ENCODE assay signal across 10 mouse cellular contexts in genomic region chr7:99668802-99669201, GRCm38 (mm10). TPM values are rescaled to one million over a fixed set of nuclear protein-coding genes. Genes with fewer than 3 reads are reported as not detected.
DNase-seq lines count a peak whose midpoint lies in the region; ATAC-seq and TF ChIP-seq lines count a peak whose summit lies in the region.
"Had no signal": no experiment of that assay in that cellular context is flagged by ENCODE, and none has a peak within 500 bp of the region (broad histone marks: within the 10 kb centered on the region; RNA-seq: fewer than 3 reads in every experiment).

No protein-coding gene starts in this region.

- ATAC-seq in intestine, postnatal 0 days: no peak

- TF ChIP-seq CTCF in intestine, postnatal 0 days (IDR thresholded peaks at IDR 0.05; ENCODE audit: low read depth): no peak

- H3K9ac ChIP-seq in intestine, postnatal 0 days (ENCODE audit: low read depth, low read length): no peak overlapping the region
- H3K9ac ChIP-seq: lung, embryonic 15.5 days had no signal

- DNase-seq in heart, adult 11 months: peak; percentile 95
- no peak for DNase-seq in heart, adult 8-10 months (ENCODE audit: low spot score)
- DNase-seq in adrenal gland, postnatal 10 days: peak; percentile 69
- peak; percentile 31 for DNase-seq in embryo, embryonic 9.5 days (ENCODE audit: extremely low spot score)
- DNase-seq in kidney, postnatal 36 days: peak; percentile 50 to 61
- DNase-seq in ovary, adult 18-20 months (ENCODE audit: low spot score): no peak
- no peak for DNase-seq in thymus, postnatal 36 days

- no peak overlapping the region for H3K27ac ChIP-seq in intestine, postnatal 0 days (ENCODE audit: low read depth, low read length)
- H3K27ac ChIP-seq: lung, embryonic 15.5 days had no signal

- 0 out of 2 replicates have a peak, but pooled peaks cover 11% of the 10 kb centered on the region for H3K4me1 ChIP-seq in intestine, postnatal 0 days (replicated peaks; ENCODE audit: control insufficient read depth, insufficient read depth, low read length)

- H3K27me3 ChIP-seq in intestine, postnatal 0 days (replicated peaks; ENCODE audit: control insufficient read depth, insufficient read depth, low read length): no peaks in the 10 kb centered on the region
- H3K27me3 ChIP-seq: CH12.LX; lung, embryonic 15.5 days had no signal

- no peaks in the 10 kb centered on the region for H3K36me3 ChIP-seq in intestine, postnatal 0 days (ENCODE audit: control insufficient read depth, insufficient read depth)
- H3K36me3 ChIP-seq: lung, embryonic 15.5 days had no signal

- H3K9me3 ChIP-seq in intestine, postnatal 0 days (ENCODE audit: control insufficient read depth): no peaks in the 10 kb centered on the region
- H3K9me3 ChIP-seq: lung, embryonic 15.5 days had no signal

- WGBS in intestine, postnatal 0 days: 59% methylated on average over 4 of the region's 4 CpGs

- no peak overlapping the region for H3K4me3 ChIP-seq in intestine, postnatal 0 days (ENCODE audit: low read depth, low read length)
- H3K4me3 ChIP-seq: lung, embryonic 15.5 days had no signal

- H3K4me2 ChIP-seq in intestine, postnatal 0 days (replicated peaks; ENCODE audit: low read depth): no peak overlapping the region
- H3K4me2 ChIP-seq: lung, embryonic 15.5 days had no signal

RNA-seq across cellular contexts. Expression of gene Tpbgl, which starts 41.9 kb away (rescaled TPM):
- 1 to 10 TPM; 2.8 to 3.4 (median 3.1) TPM for total RNA-seq in heart, adult 8-10 months (2022)
- 10 to 100 TPM; 13.9 to 14.6 TPM for total RNA-seq in adrenal gland, postnatal 10 days (2021)
- polyA plus RNA-seq in intestine, postnatal 0 days (2015; fragmentation: Nextera tagmentation; extraction: Ambion mirVana): 1.4 and 1.9 TPM in 2 replicates

RNA-seq across cellular contexts. Expression of gene Slco2b1, which starts 42.3 kb away (rescaled TPM):
- total RNA-seq in heart, adult 8-10 months (2022): 1 to 10 TPM; 8.3 to 9.1 (median 8.9) TPM
- 10 to 100 TPM; 17.5 to 17.6 TPM for total RNA-seq in adrenal gland, postnatal 10 days (2021)
- 2.2 and 3.2 TPM in 2 replicates for polyA plus RNA-seq in intestine, postnatal 0 days (2015; fragmentation: Nextera tagmentation; extraction: Ambion mirVana)

Comparison
In these comparisons a context has a peak if more than half of its experiments do, and no peak if none do; other contexts are left out.
1. DNase-seq: peak in heart, adult 11 months (single experiment), adrenal gland, postnatal 10 days (single experiment), embryo, embryonic 9.5 days (single experiment) and kidney, postnatal 36 days (2 of 2); none in heart, adult 8-10 months (single experiment), ovary, adult 18-20 months (single experiment) and thymus, postnatal 36 days (0 of 2).